Mouse (Mus musculus) hindbrain, embryonic 16.5 days (tissue): ENCODE measurements around the gene Hoxa3. TPM values are rescaled to one million over a fixed set of nuclear protein-coding genes. Genes with fewer than 3 reads are reported as not detected.
A peak's percentile ranks its signal among the peaks of the same experiment; 100 is the strongest.

Experiments
- ATAC-seq: fragments of 200-750 bp; cut with Nextera tagmentation; 2 replicates; pipeline ENCODE4 v1.8.0; 2017; ENCODE audit warnings: moderate TSS enrichment, moderate library complexity
- H3K27ac ChIP-seq: fragments of 300-500 bp; sonication (generic); 2 replicates; pipeline ENCODE4 v1.5.1; 2014; ENCODE audit warnings: low read depth, mild to moderate bottlenecking, control low read depth, low read length, moderate library complexity
- H3K27me3 ChIP-seq: fragments of 300-500 bp; sonication (generic); replicated peaks from 2 replicates; pipeline ENCODE4 v1.6.1; 2014; ENCODE audit warnings: low read length; ENCODE audit not compliant: control insufficient read depth, insufficient read depth
- H3K36me3 ChIP-seq: fragments of 300-500 bp; sonication (generic); 2 replicates; pipeline ENCODE4 v1.6.1; 2014; ENCODE audit warnings: mild to moderate bottlenecking, low read length, moderate library complexity, mixed read lengths; ENCODE audit not compliant: control insufficient read depth, insufficient read depth
- H3K4me1 ChIP-seq: fragments of 300-500 bp; sonication (generic); 2 replicates; pipeline ENCODE4 v1.6.1; 2014; ENCODE audit warnings: low read depth, low read length; ENCODE audit not compliant: control insufficient read depth, insufficient read depth
- H3K4me2 ChIP-seq: fragments of 300-500 bp; sonication (generic); 2 replicates; pipeline ENCODE4 v1.6.1; 2014; ENCODE audit warnings: mild to moderate bottlenecking, low read length, control low read depth, moderate library complexity
- H3K4me3 ChIP-seq: fragments of 300-500 bp; sonication (generic); 2 replicates; pipeline ENCODE4 v1.5.1; 2014; ENCODE audit warnings: mild to moderate bottlenecking, low read length, control low read depth, moderate library complexity
- H3K9ac ChIP-seq: fragments of 300-500 bp; sonication (generic); 2 replicates; pipeline ENCODE4 v1.6.1; 2014; ENCODE audit warnings: low read depth, mild to moderate bottlenecking, control low read depth, low read length, moderate library complexity
- H3K9me3 ChIP-seq: fragments of 300-500 bp; sonication (generic); 2 replicates; pipeline ENCODE4 v1.6.1; 2014; ENCODE audit warnings: mild to moderate bottlenecking, low read length, moderate library complexity; ENCODE audit not compliant: control insufficient read depth
- WGBS: fragments of 180-500 bp; shearing (Covaris S2); extraction: QIAGEN DNeasy Blood & Tissue Kit; methylation state at CpG from one replicate; pipeline ENCODE4 v1.1.7; 2014; 5-methylcytosine and 5-hydroxymethylcytosine counted together
- microRNA counts: library from miRNA; unstranded; fragments of <30 nt; microRNA quantifications from one replicate; lab custom pipeline; 2016
- microRNA-seq: library from miRNA; unstranded; fragments of <30 nt; microRNA quantifications from one replicate; pipeline ENCODE4, GENCODE M21; 2017
- polyA plus RNA-seq: library from polyadenylated mRNA; unstranded; fragments of >200 nt; fragmentation: Nextera tagmentation; extraction: Ambion mirVana; gene quantifications from 2 replicates; pipeline ENCODE4 v1.2.1, GENCODE M21; 2015

Gene Hoxa3
- polyA plus RNA-seq, 1 experiment from 2014 or later = 12.9 TPM

- no peaks in the 10 kb centered on the region for H3K36me3 ChIP-seq
- H3K4me1 ChIP-seq = no peaks in the 10 kb centered on the region; the same call in 1 of the 2 replicates
- H3K27ac ChIP-seq = no peak overlapping the region
- WGBS = 29% methylated on average over 4 of the region's 4 CpGs
- H3K4me2 ChIP-seq = no peak overlapping the region
- no peak overlapping the region for H3K4me3 ChIP-seq
- no peak for ATAC-seq
- peaks cover 3% of the 10 kb centered on the region; the same call in 1 of the 2 replicates for H3K9me3 ChIP-seq
- peaks cover 47% of the 10 kb centered on the region for H3K27me3 ChIP-seq
- no peak overlapping the region for H3K9ac ChIP-seq
These were observed 61.6 kb downstream of the Hoxa3 start for GRCm38 (mm10) chr6:52151571-52151970.

- no peak overlapping the region for H3K27ac ChIP-seq
- H3K4me3 ChIP-seq = no peak overlapping the region
- no peaks in the 10 kb centered on the region for H3K36me3 ChIP-seq
- WGBS = 8% methylated on average over 16 of the region's 16 CpGs
- H3K4me2 ChIP-seq = no peak overlapping the region
- peaks cover 40% of the 10 kb centered on the region for H3K27me3 ChIP-seq
- H3K9me3 ChIP-seq = peaks cover 3% of the 10 kb centered on the region; the same call in 1 of the 2 replicates
- no peak for ATAC-seq
- no peak overlapping the region for H3K9ac ChIP-seq
- H3K4me1 ChIP-seq = no peaks in the 10 kb centered on the region
These were observed 62.7 kb downstream of the Hoxa3 start for GRCm38 (mm10) chr6:52150401-52150966.

- 74% methylated on average over 5 of the region's 5 CpGs for WGBS
- ATAC-seq = 0 out of 2 replicates have a peak, but pooled peaks have one; percentile 40
These were observed 74.0 kb downstream of the Hoxa3 start for GRCm38 (mm10) chr6:52139115-52139514.

GRCm38 (mm10) chr6:52138576-52138975 lies 74.6 kb downstream of the Hoxa3 start:
- Histone ChIP-seq H3K9ac (no peak overlapping the region), H3K27me3 (no peaks in the 10 kb centered on the region), H3K4me2 (no peak overlapping the region), H3K27ac (no peak overlapping the region), H3K4me1 (peaks cover 2% of the 10 kb centered on the region; the same call in 1 of the 2 replicates), H3K36me3 (no peaks in the 10 kb centered on the region), H3K4me3 (no peak overlapping the region), H3K9me3 (no peaks in the 10 kb centered on the region)
- WGBS = 57% methylated on average over 10 of the region's 10 CpGs
- ATAC-seq = 0 out of 2 replicates have a peak, but pooled peaks have one; percentile 30

More at GRCm38 (mm10) chr6:52139115-52139514, 74.0 kb downstream of the Hoxa3 start:
- H3K4me1 ChIP-seq = peaks cover 2% of the 10 kb centered on the region; the same call in 1 of the 2 replicates
- no peaks in the 10 kb centered on the region for H3K36me3 ChIP-seq
- no peak overlapping the region for H3K4me3 ChIP-seq
- H3K4me2 ChIP-seq = no peak overlapping the region
- H3K9ac ChIP-seq = no peak overlapping the region
- no peaks in the 10 kb centered on the region for H3K9me3 ChIP-seq
- H3K27ac ChIP-seq = no peak overlapping the region
- H3K27me3 ChIP-seq = no peaks in the 10 kb centered on the region

GRCm38 (mm10) chr6:52137841-52138535 lies 75.1 kb downstream of the Hoxa3 start:
- Histone ChIP-seq H3K4me2 (no peak overlapping the region), H3K9ac (no peak overlapping the region), H3K36me3 (no peaks in the 10 kb centered on the region), H3K27me3 (no peaks in the 10 kb centered on the region), H3K27ac (no peak overlapping the region), H3K4me1 (peaks cover 2% of the 10 kb centered on the region; the same call in 1 of the 2 replicates), H3K4me3 (no peak overlapping the region), H3K9me3 (no peaks in the 10 kb centered on the region)
- ATAC-seq = no peak
- 44% methylated on average over 9 of the region's 9 CpGs for whole genome bisulfite sequencing

GRCm38 (mm10) chr6:52123673-52124072 lies 89.5 kb downstream of the Hoxa3 start:
- H3K27me3 ChIP-seq = no peaks in the 10 kb centered on the region
- H3K4me1 ChIP-seq = peaks cover 3% of the 10 kb centered on the region
- no peak overlapping the region for H3K4me3 ChIP-seq
- ATAC-seq = no peak
- H3K36me3 ChIP-seq = no peaks in the 10 kb centered on the region
- no peak overlapping the region for H3K27ac ChIP-seq
- H3K4me2 ChIP-seq = no peak overlapping the region
- no peak overlapping the region for H3K9ac ChIP-seq
- WGBS = 87% methylated on average over 4 of the region's 4 CpGs
- no peaks in the 10 kb centered on the region for H3K9me3 ChIP-seq

- H3K27ac ChIP-seq = no peak overlapping the region
- H3K4me3 ChIP-seq = no peak overlapping the region
- H3K27me3 ChIP-seq = no peaks in the 10 kb centered on the region
- no peaks in the 10 kb centered on the region for H3K36me3 ChIP-seq
- peaks cover 3% of the 10 kb centered on the region for H3K4me1 ChIP-seq
- H3K4me2 ChIP-seq = no peak overlapping the region
- H3K9ac ChIP-seq = no peak overlapping the region
- H3K9me3 ChIP-seq = no peaks in the 10 kb centered on the region
- WGBS = 61% methylated on average over 3 of the region's 3 CpGs
- no peak for ATAC-seq
These were observed 92.0 kb downstream of the Hoxa3 start for GRCm38 (mm10) chr6:52121173-52121572.

MicroRNAs encoded within 50 kb of the gene (microRNA counts, 519-probe panel; counts per million panel counts)
- microRNA mmu-miR-196b (lab: Ali Mortazavi, UCI) = 1,419 counts per million, percentile 12 among the panel's probes with 10 or more counts

Small RNAs within 50 kb of the gene (microRNA-seq; reads per million reads assigned to microRNA genes)
- gene Mir196b = 179 reads per million, percentile 57 among the genes with 10 or more reads in this experiment

Other genes starting within 250 kb of the Hoxa3 start
- 23.8 and 30.3 TPM in 2 replicates for gene Skap2, start 200.8 kb downstream of the Hoxa3 start, polyA plus RNA-seq
- gene Hoxa1, start 55.0 kb downstream of the Hoxa3 start, polyA plus RNA-seq = 1.8 and 2.0 TPM in 2 replicates
- gene Hoxa2, start 48.5 kb downstream of the Hoxa3 start, polyA plus RNA-seq = 20.3 and 22.5 TPM in 2 replicates
- gene 5730596B20Rik, start 35.8 kb downstream of the Hoxa3 start, polyA plus RNA-seq = 3.4 and 3.6 TPM in 2 replicates
- 5.6 and 8.8 TPM in 2 replicates for gene Hoxa4, start 21.6 kb downstream of the Hoxa3 start, polyA plus RNA-seq
- gene Hoxa5, start 8.7 kb downstream of the Hoxa3 start, polyA plus RNA-seq = 85.9 and 106 TPM in 2 replicates
- gene Hoxa6, start 4.6 kb downstream of the Hoxa3 start, polyA plus RNA-seq = 9.4 and 9.9 TPM in 2 replicates
- not detected in 2 replicates for gene Gm28308, start within 50 bp of the Hoxa3 start, polyA plus RNA-seq
- gene Hoxa7, start 8.5 kb upstream of the Hoxa3 start, polyA plus RNA-seq = 9.0 and 21.1 TPM in 2 replicates
- gene Hoxa9, start 17.8 kb upstream of the Hoxa3 start, polyA plus RNA-seq = 0.48 and 2.4 TPM in 2 replicates
- 0.70 TPM in 1 of 2 replicates, not detected in the other for gene Hoxa10, start 27.5 kb upstream of the Hoxa3 start, polyA plus RNA-seq
- gene Hoxa11, start 32.5 kb upstream of the Hoxa3 start, polyA plus RNA-seq = not detected in 2 replicates
- gene Hoxa13, start 47.5 kb upstream of the Hoxa3 start, polyA plus RNA-seq = not detected in 2 replicates
- gene Evx1, start 100.2 kb upstream of the Hoxa3 start, polyA plus RNA-seq = 1.1 and 1.5 TPM in 2 replicates